Mouse (Mus musculus) MEL (cell line): Measurements from ENCODE around the gene Soat2. TPM values are rescaled to one million over a fixed set of nuclear protein-coding genes. Genes with fewer than 3 reads are reported as not detected.

Source experiments
- DNase-seq: peaks from one replicate; pipeline ENCODE4 v3.0.0; 2011; ENCODE audit warnings: low read depth, low spot score
- H3K27ac ChIP-seq: 2 replicates; pipeline ENCODE4 v1.5.1; 2012; ENCODE audit warnings: low read depth, mild to moderate bottlenecking, control low read depth, low read length, moderate library complexity; ENCODE audit not compliant: control insufficient read depth
- H3K27me3 ChIP-seq, 2 experiments: fragments of 150-350 bp in 1 of 2; sonication (generic) in 1 of 2; 2 replicates each; pipeline ENCODE4 v1.6.1; 2012; ENCODE audit warnings: low read length in 2 of 2, mild to moderate bottlenecking in 2 of 2, improper control_type of control experiment in 1 of 2, moderate library complexity in 1 of 2; ENCODE audit not compliant: insufficient read depth in 2 of 2, control insufficient read depth in 1 of 2
- H3K36me3 ChIP-seq, 2 experiments: 2 replicates each; pipeline ENCODE4 v1.6.1; 2012 to 2014; ENCODE audit warnings: low read length in 2 of 2, improper control_type of control experiment in 1 of 2, inconsistent platforms in 1 of 2, mild to moderate bottlenecking in 1 of 2; ENCODE audit not compliant: insufficient read depth in 2 of 2, control insufficient read depth in 1 of 2
- H3K4me1 ChIP-seq, 2 experiments: fragments of 150-350 bp in 1 of 2; sonication (generic) in 1 of 2; 2 replicates each; pipeline ENCODE4 v1.6.1; 2012; ENCODE audit warnings: low read length in 2 of 2, improper control_type of control experiment in 1 of 2, mild to moderate bottlenecking in 1 of 2; ENCODE audit not compliant: insufficient read depth in 2 of 2, control insufficient read depth in 1 of 2
- H3K4me3 ChIP-seq, 2 experiments: fragments of 150-350 bp in 1 of 2; sonication (generic) in 1 of 2; 2 replicates each; pipeline ENCODE4 v1.5.1; 2012; ENCODE audit warnings: low read depth in 2 of 2, low read length in 2 of 2, mild to moderate bottlenecking in 2 of 2, moderate library complexity in 2 of 2, control low read depth in 1 of 2, improper control_type of control experiment in 1 of 2; ENCODE audit not compliant: control insufficient read depth in 1 of 2, insufficient read depth in 1 of 2
- H3K79me2 ChIP-seq: 2 replicates; pipeline ENCODE4 v1.6.1; 2012; ENCODE audit warnings: mild to moderate bottlenecking, low read length, moderate library complexity; ENCODE audit not compliant: control insufficient read depth, poor library complexity, insufficient read depth
- H3K9ac ChIP-seq: 2 replicates; pipeline ENCODE4 v1.6.1; 2012; ENCODE audit warnings: low read depth, mild to moderate bottlenecking, control low read depth, low read length, moderate library complexity; ENCODE audit not compliant: control insufficient read depth, poor library complexity, severe bottlenecking
- H3K9me3 ChIP-seq: fragments of 150-350 bp; sonication (generic); replicated peaks from 2 replicates; pipeline ENCODE4 v1.6.1; 2012; ENCODE audit warnings: mild to moderate bottlenecking, low read length, improper control_type of control experiment, moderate library complexity; ENCODE audit not compliant: insufficient read depth
- BHLHE40 ChIP-seq: IDR thresholded peaks from 2 replicates; pipeline ENCODE4 v1.6.1; 2012; ENCODE audit warnings: low read depth, mild to moderate bottlenecking, inconsistent platforms, low read length, improper control_type of control experiment, borderline replicate concordance
- CHD1 ChIP-seq: IDR thresholded peaks from 2 replicates; pipeline ENCODE4 v1.6.1; 2012; ENCODE audit warnings: low read depth, mild to moderate bottlenecking, inconsistent platforms, low read length, improper control_type of control experiment
- CHD2 ChIP-seq: IDR thresholded peaks from 2 replicates; pipeline ENCODE4 v1.6.1; 2011; ENCODE audit warnings: low read length, improper control_type of control experiment
- CTCF ChIP-seq, 3 experiments: IDR thresholded peaks in 2 of 3; conservative IDR thresholded peaks in 1 of 3; 2 replicates each; pipeline ENCODE4 v1.5.1; 2011 to 2012; ENCODE audit warnings: low read length in 3 of 3, low read depth in 2 of 3, mild to moderate bottlenecking in 2 of 3, improper control_type of control experiment in 1 of 3, inconsistent platforms in 1 of 3, mixed read lengths in 1 of 3, moderate library complexity in 1 of 3; ENCODE audit not compliant: control insufficient read depth in 1 of 3, insufficient read depth in 1 of 3, poor library complexity in 1 of 3, severe bottlenecking in 1 of 3
- E2F4 ChIP-seq: IDR thresholded peaks from 2 replicates; pipeline ENCODE4 v1.6.1; 2011; ENCODE audit warnings: low read depth, low read length, improper control_type of control experiment, borderline replicate concordance
- ELF1 ChIP-seq: IDR thresholded peaks from 2 replicates; pipeline ENCODE4 v1.6.1; 2014; ENCODE audit warnings: low read depth, mild to moderate bottlenecking, inconsistent platforms, low read length, improper control_type of control experiment, moderate library complexity
- ETS1 ChIP-seq: IDR thresholded peaks from 2 replicates; pipeline ENCODE4 v1.6.1; 2012; ENCODE audit warnings: low read depth, mild to moderate bottlenecking, inconsistent platforms, low read length, improper control_type of control experiment, moderate library complexity
- GATA1 ChIP-seq: IDR thresholded peaks from 2 replicates; pipeline ENCODE4 v1.6.1; 2011; ENCODE audit warnings: low read depth, low read length, improper control_type of control experiment
- KAT2A ChIP-seq: conservative IDR thresholded peaks from 2 replicates; pipeline ENCODE4 v1.6.1; 2012; ENCODE audit warnings: low read depth, low read length, improper control_type of control experiment, inconsistent platforms
- MAFK ChIP-seq: IDR thresholded peaks from 2 replicates; pipeline ENCODE4 v1.6.1; 2011; ENCODE audit warnings: low read depth, mild to moderate bottlenecking, low read length, improper control_type of control experiment, borderline replicate concordance
- MEF2A ChIP-seq: IDR thresholded peaks from 2 replicates; pipeline ENCODE4 v1.6.1; 2014; ENCODE audit warnings: low read depth, mild to moderate bottlenecking, inconsistent platforms, low read length, improper control_type of control experiment; ENCODE audit not compliant: poor library complexity, insufficient replicate concordance, severe bottlenecking; ENCODE audit errors: extremely low read depth
- MXI1 ChIP-seq: IDR thresholded peaks from 2 replicates; pipeline ENCODE4 v1.6.1; 2011; ENCODE audit warnings: mild to moderate bottlenecking, low read depth, low read length, improper control_type of control experiment
- MYB ChIP-seq: IDR thresholded peaks from 2 replicates; pipeline ENCODE4 v1.6.1; 2011; ENCODE audit warnings: mild to moderate bottlenecking, low read depth, low read length, improper control_type of control experiment
- MYC ChIP-seq: IDR thresholded peaks from 2 replicates; pipeline ENCODE4 v1.6.1; 2011; ENCODE audit warnings: low read depth, mild to moderate bottlenecking, low read length, improper control_type of control experiment, moderate library complexity
- NELFE ChIP-seq: IDR thresholded peaks from 2 replicates; pipeline ENCODE4 v1.6.1; 2011; ENCODE audit warnings: low read depth, low read length, improper control_type of control experiment
- POLR2A ChIP-seq, 2 experiments: IDR thresholded peaks; 2 replicates each; pipeline ENCODE4 v1.6.1; 2011 to 2012; ENCODE audit warnings: low read length in 2 of 2, mild to moderate bottlenecking in 2 of 2, control low read depth in 1 of 2, improper control_type of control experiment in 1 of 2, low read depth in 1 of 2, moderate library complexity in 1 of 2; ENCODE audit not compliant: control insufficient read depth in 1 of 2, insufficient read depth in 1 of 2, poor library complexity in 1 of 2
- POLR2AphosphoS2 ChIP-seq: IDR thresholded peaks from 2 replicates; pipeline ENCODE4 v1.6.1; 2011; ENCODE audit warnings: low read length, improper control_type of control experiment
- POLR2AphosphoS5 ChIP-seq: IDR thresholded peaks from 2 replicates; pipeline ENCODE4 v1.6.1; 2012; ENCODE audit warnings: low read depth, borderline replicate concordance, mild to moderate bottlenecking, inconsistent platforms, low read length, moderate library complexity, mixed read lengths
- RCOR1 ChIP-seq: IDR thresholded peaks from 2 replicates; pipeline ENCODE4 v1.6.1; 2012; ENCODE audit warnings: low read depth, mild to moderate bottlenecking, inconsistent platforms, low read length, improper control_type of control experiment
- SMC3 ChIP-seq: IDR thresholded peaks from 2 replicates; pipeline ENCODE4 v1.6.1; 2011; ENCODE audit warnings: low read depth, low read length, improper control_type of control experiment
- TAL1 ChIP-seq: IDR thresholded peaks from 2 replicates; pipeline ENCODE4 v1.6.1; 2012; ENCODE audit warnings: mild to moderate bottlenecking, inconsistent platforms, low read length, moderate library complexity, mixed read lengths
- TBP ChIP-seq: IDR thresholded peaks from 2 replicates; pipeline ENCODE4 v1.8.0; 2011; ENCODE audit warnings: low read depth, low read length, improper control_type of control experiment
- TCF12 ChIP-seq: IDR thresholded peaks from 2 replicates; pipeline ENCODE4 v1.6.1; 2014; ENCODE audit warnings: low read depth, mild to moderate bottlenecking, inconsistent platforms, low read length, improper control_type of control experiment, moderate library complexity
- UBTF ChIP-seq: IDR thresholded peaks from 2 replicates; pipeline ENCODE4 v1.6.1; 2012; ENCODE audit warnings: low read depth, mild to moderate bottlenecking, inconsistent platforms, low read length, improper control_type of control experiment, moderate library complexity, borderline replicate concordance; ENCODE audit not compliant: insufficient read depth
- USF1 ChIP-seq: IDR thresholded peaks from 2 replicates; pipeline ENCODE4 v1.6.1; 2014; ENCODE audit warnings: low read depth, mild to moderate bottlenecking, inconsistent platforms, low read length, improper control_type of control experiment, moderate library complexity
- USF2 ChIP-seq, 2 experiments: IDR thresholded peaks; 2 replicates each; pipeline ENCODE4 v1.6.1; 2011 to 2012; ENCODE audit warnings: improper control_type of control experiment in 2 of 2, low read length in 2 of 2, borderline replicate concordance in 1 of 2, inconsistent platforms in 1 of 2, low read depth in 1 of 2, mild to moderate bottlenecking in 1 of 2; ENCODE audit not compliant: insufficient read depth in 1 of 2
- ZC3H11A ChIP-seq: IDR thresholded peaks from 2 replicates; pipeline ENCODE4 v1.6.1; 2012; ENCODE audit warnings: low read depth, mild to moderate bottlenecking, inconsistent platforms, low read length, improper control_type of control experiment
- ZMIZ1 ChIP-seq: IDR thresholded peaks from 2 replicates; pipeline ENCODE4 v1.6.1; 2012; ENCODE audit warnings: low read depth, mild to moderate bottlenecking, inconsistent platforms, low read length, improper control_type of control experiment, moderate library complexity
- polyA plus RNA-seq, 2 experiments: library from polyadenylated mRNA; stranded (reverse) in 1 of 2; unstranded in 1 of 2; fragments of >175 nt in 1 of 2; fragments of >200 nt in 1 of 2; gene quantifications; 2 replicates each; pipeline versions ENCODE4 v1.2.1 to v1.2.4; 2012; ENCODE audit warnings: low replicate concordance in 2 of 2, low read depth in 1 of 2; ENCODE audit not compliant: insufficient read length in 2 of 2, insufficient read depth in 1 of 2, missing spikeins in 1 of 2
- total RNA-seq: library from RNA; depleted of rRNA; stranded (reverse); fragments of 300-350 nt; gene quantifications from 2 replicates; pipeline ENCODE4 v1.2.3, GENCODE M21; 2012

Gene Soat2
- total and polyA plus RNA-seq, 3 experiments: 20.0 to 44.8 TPM; not detected in 1

GRCm38 (mm10) chr15:102207351-102207750, 57.0 kb downstream of the Soat2 start:
- Histone ChIP-seq H3K27me3 (no peaks in the 10 kb centered on the region), H3K9ac (no peak overlapping the region), H3K27ac (no peak overlapping the region), H3K4me1 (peaks cover 13 to 25% of the 10 kb centered on the region in 2 experiments), H3K36me3 (peaks cover 15 to 40% of the 10 kb centered on the region in 2 experiments), H3K79me2 (peaks cover 8% of the 10 kb centered on the region), H3K4me3 (no peak overlapping the region), H3K9me3 (no peaks in the 10 kb centered on the region)
- DNase-seq: no peak
- TF ChIP-seq RCOR1 (no peak), CHD1 (no peak), ZMIZ1 (no peak), BHLHE40 (no peak), KAT2A (no peak), MAFK (no peak), USF2 (IDR thresholded peaks at IDR 0.05; ENCODE audit: borderline replicate concordance in 1 of 2, insufficient read depth in 1 of 2, low read depth in 1 of 2, low read length in 2 of 2) (no peak), ZC3H11A (no peak), NELFE (no peak), MYC (no peak), ELF1 (no peak), MXI1 (no peak), GATA1 (no peak), TCF12 (no peak)

- Histone ChIP-seq H3K36me3 (peaks cover 20 to 36% of the 10 kb centered on the region in 2 experiments), H3K27ac (peak overlapping the region; percentile 20; the same call in 1 of the 2 replicates), H3K9me3 (no peaks in the 10 kb centered on the region), H3K9ac (no peak overlapping the region), H3K27me3 (no peaks in the 10 kb centered on the region), H3K4me1 (peaks cover 11 to 23% of the 10 kb centered on the region in 2 experiments), H3K4me3 (no peak overlapping the region), H3K79me2 (peaks cover 6% of the 10 kb centered on the region)
- DNase-seq: peak; percentile 92
- no peak; the same call in 1 of the 2 replicates for TF ChIP-seq ZMIZ1
- TF ChIP-seq TCF12: peak; percentile 98
- TF ChIP-seq GATA1: peak; percentile 99
- TF ChIP-seq CTCF (IDR thresholded peaks at IDR 0.05 in 2 of 3, conservative IDR thresholded peaks at IDR 0.05 in 1 of 3; ENCODE audit: control insufficient read depth in 1 of 3, insufficient read depth in 1 of 3, low read depth in 2 of 3, low read length in 3 of 3, poor library complexity in 1 of 3, severe bottlenecking in 1 of 3): no peak
- peak; percentile 33; the same call in 1 of the 2 replicates for TF ChIP-seq KAT2A
- TF ChIP-seq CHD2: no peak
- peak; percentile 21; the same call in 1 of the 2 replicates for TF ChIP-seq MEF2A
- TF ChIP-seq CHD1: no peak
- TF ChIP-seq POLR2A (IDR thresholded peaks at IDR 0.05; ENCODE audit: control insufficient read depth in 1 of 2, insufficient read depth in 1 of 2, low read depth in 1 of 2, low read length in 2 of 2, poor library complexity in 1 of 2): no peak
- TF ChIP-seq TBP: no peak
- TF ChIP-seq ETS1: peak; percentile 98
- TF ChIP-seq MAFK: peak; percentile 90
- TF ChIP-seq RCOR1: peak; percentile 100
- TF ChIP-seq POLR2AphosphoS5: no peak
- peak; percentile 97 for TF ChIP-seq TAL1
- peak; percentile 53; the same call in 1 of the 2 replicates for TF ChIP-seq ELF1
- TF ChIP-seq BHLHE40: peak; percentile 87
- TF ChIP-seq USF1: no peak
- TF ChIP-seq MXI1: peak; percentile 78; the same call in 1 of the 2 replicates
- no peak for TF ChIP-seq UBTF
- no peak for TF ChIP-seq E2F4
- TF ChIP-seq POLR2AphosphoS2: 0 out of 2 replicates have a peak, but pooled peaks have one; percentile 14
- TF ChIP-seq ZC3H11A: peak; percentile 25
- TF ChIP-seq MYB: peak; percentile 73
- TF ChIP-seq SMC3: 0 out of 2 replicates have a peak, but pooled peaks have one; percentile 2
These were observed 57.8 kb downstream of the Soat2 start for GRCm38 (mm10) chr15:102208092-102208561.
